Mouse (Mus musculus): ENCODE measurements around the gene Acp7.

DNA sequence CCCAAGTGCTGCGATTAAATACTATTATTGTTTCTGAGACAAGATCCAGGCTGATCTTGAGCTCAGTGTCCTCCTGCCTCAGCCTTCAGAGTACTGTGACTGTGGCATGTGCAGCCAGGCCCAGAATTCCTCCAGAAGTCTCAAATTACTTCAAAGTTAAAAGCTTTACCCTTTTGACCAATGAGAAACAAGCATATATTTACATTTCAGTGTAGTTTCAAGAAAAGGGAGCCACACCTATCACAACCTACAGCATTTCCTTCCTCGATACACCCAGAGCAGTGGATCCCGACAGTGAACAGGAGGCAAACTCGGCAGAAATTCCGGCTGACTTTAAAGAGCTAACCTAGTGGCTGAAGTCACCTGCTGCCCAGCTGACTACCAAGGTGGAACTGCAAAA, 6.3 kb downstream of the Acp7 start:
- TF ChIP-seq GATA1 (IDR thresholded peaks at IDR 0.05; ENCODE audit: borderline replicate concordance, low read length): no peak
- TF ChIP-seq FLI1 (IDR thresholded peaks at IDR 0.05; ENCODE audit: low read length): no peak

Data from megakaryocyte, embryonic 14.5 days (primary cell).